Mouse (Mus musculus): ENCODE measurements at regions not wholly inside any gene's neighbourhood (a gene's known extent, or its start where the extent isn't known, plus 50 kb on each side); places are given as distances from the start of the nearest gene placed in this dataset.

DNA sequence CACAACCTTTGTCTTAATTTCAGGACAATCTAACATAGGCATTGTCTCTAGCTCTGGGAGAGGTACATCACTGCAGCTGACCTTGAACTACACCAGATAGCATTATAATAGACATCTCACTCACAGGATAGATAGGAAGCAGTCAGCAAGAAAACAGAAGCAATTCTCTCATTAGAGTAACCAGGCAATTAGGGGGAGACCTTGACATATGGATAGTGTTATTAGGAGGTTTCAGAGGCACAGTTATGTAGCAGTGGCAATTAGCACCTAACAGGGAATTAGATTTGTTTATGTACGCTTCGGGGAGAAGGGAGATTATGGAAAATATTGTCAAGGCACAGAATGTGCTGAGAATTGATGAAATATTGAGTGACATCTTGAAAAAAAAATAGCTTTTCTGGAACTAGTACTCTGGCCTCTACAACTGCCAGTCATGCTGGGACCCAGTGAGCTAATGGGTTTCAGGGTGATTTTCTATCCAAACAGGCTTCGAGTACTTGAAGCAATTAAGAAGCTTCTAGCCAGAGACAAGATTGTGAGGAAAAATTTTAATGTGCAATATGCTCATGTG lies 216.8 kb upstream of the Aco1 start:
- in situ Hi-C loops (cut with MboI; ENCODE audit: low pct_unique_long_range_greater_than_20kb), result no loop called here
- ChIA-PET CTCF (no interaction called here), POLR2A (no interaction called here)
- ATAC-seq (no peak), DNase-seq (ENCODE audit: low read depth, low spot score) (no peak)
- TF ChIP-seq CTCF (IDR thresholded peaks at IDR 0.05), result no peak
- H3K27me3 ChIP-seq, result no peaks in the 10 kb centered on the region

DNA sequence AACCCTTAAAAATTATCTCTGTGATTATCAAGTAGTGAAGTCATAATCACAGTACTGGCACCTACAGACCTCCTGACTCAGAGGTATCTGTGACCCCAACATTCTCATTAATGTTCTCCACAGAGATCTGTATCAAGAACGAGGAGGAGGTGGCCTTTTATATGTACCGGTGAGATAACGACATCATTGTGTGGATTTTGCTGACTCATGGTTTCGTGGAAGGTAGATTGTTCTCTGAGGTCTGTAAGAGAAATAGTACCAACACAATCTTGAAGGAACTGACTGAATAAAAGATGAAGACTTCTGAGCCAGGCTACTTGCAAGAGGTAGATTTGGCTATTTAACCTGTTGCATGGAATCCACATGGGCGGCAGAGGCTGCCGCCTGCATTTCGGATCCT lies 216.3 kb upstream of the Aco1 start:
- TF ChIP-seq CTCF (IDR thresholded peaks at IDR 0.05), result no peak
- in situ Hi-C loops (cut with MboI; ENCODE audit: low pct_unique_long_range_greater_than_20kb), result no loop called here
- no peaks in the 10 kb centered on the region for H3K27me3 ChIP-seq
- ATAC-seq (no peak), DNase-seq (ENCODE audit: low read depth, low spot score) (no peak)
- ChIA-PET CTCF (no interaction called here), POLR2A (no interaction called here)

DNA sequence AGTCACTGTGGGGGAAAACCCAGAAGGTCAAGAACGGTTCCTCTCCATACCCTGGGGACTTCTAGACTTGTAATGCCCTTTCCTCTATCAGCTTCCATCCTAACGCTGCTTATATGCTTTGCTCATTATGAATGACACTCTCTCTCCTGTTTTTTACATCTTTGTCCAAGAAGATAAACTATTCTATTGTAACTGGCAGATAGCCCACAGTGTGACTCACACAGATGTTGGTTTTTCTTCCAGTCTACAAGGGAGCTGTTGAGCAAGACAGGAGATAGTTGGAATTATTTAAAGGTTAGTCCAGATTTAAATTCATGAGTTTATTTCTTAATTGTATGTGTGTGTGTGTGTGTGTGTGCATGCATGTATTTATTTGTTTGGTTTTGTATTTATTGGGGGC lies 214.4 kb upstream of the Aco1 start:
- no peak for TF ChIP-seq CTCF (IDR thresholded peaks at IDR 0.05)
- in situ Hi-C loops (cut with MboI; ENCODE audit: low pct_unique_long_range_greater_than_20kb), result no loop called here

DNA sequence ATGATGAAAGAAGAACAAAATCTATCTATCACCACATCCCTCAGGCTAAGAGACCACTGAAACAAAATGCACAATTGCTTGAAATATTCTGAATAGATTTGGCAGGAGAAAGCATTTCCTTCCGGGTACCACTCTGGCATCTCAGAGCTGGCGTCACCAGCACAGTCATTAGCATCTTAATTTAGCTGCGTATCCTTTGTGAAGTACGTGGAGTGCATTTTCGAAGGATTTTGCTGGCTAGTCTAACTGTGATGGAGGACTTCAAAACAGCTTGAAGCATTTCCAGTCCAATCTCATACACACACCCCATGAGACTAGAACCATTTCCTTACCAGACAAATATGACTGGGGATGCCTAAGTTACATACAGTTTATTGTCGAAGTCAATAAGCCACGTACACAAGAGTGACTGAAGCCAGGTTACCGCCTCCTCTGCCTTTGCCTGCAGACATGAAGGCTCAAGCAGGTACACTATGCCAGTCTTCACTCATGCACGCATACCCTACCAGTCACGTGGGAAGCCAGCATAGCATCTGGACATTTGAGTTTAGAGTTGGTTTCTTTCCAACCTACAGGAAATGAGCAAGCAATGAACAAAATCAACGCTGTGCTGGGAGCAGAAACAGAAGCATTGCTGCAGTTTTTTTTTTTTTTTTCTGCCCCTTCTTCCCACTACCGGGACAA lies 208.7 kb upstream of the Aco1 start:
- no peaks in the 10 kb centered on the region for H3K27me3 ChIP-seq
- TF ChIP-seq CTCF (IDR thresholded peaks at IDR 0.05), result no peak
- DNase-seq (ENCODE audit: low read depth, low spot score) (no peak), ATAC-seq (no peak)
- in situ Hi-C loops (cut with MboI; ENCODE audit: low pct_unique_long_range_greater_than_20kb), result no loop called here
- POLR2A ChIA-PET, result no interaction called here
- CTCF ChIA-PET, result no interaction called here

More for the DNA sequence above, 214.4 kb upstream of the Aco1 start:
- DNase-seq (ENCODE audit: low read depth, low spot score) (no peak), ATAC-seq (no peak)
- CTCF ChIA-PET, result no interaction called here
- POLR2A ChIA-PET, result no interaction called here
- H3K27me3 ChIP-seq, result no peaks in the 10 kb centered on the region

DNA sequence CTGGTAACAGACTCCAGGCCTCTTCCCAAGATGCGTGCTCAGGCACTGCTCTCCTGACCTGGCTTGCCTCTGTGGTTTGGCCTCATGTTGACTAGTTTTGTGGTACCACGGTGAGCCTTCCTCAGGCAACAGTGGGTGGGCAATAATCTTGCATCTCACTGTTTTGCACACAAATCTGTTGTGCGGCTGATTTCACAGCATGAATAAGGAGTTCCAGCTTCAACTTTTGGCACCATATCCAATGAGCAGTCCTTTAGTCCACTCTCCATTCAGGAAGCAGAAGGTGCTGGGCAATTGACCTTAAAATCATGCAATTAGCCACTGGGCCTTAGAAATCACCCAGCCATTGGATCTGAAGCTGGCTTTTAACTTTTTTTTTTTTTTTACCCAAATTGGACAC lies 184.2 kb upstream of the Aco1 start:
- DNase-seq (ENCODE audit: low read depth, low spot score), result no peak
- in situ Hi-C loops (cut with MboI; ENCODE audit: low pct_unique_long_range_greater_than_20kb), result no loop called here
- no peaks in the 10 kb centered on the region for H3K27me3 ChIP-seq
- ATAC-seq, result no peak
- ChIA-PET CTCF (no interaction called here), POLR2A (no interaction called here)
- TF ChIP-seq CTCF (IDR thresholded peaks at IDR 0.05), result no peak

DNA sequence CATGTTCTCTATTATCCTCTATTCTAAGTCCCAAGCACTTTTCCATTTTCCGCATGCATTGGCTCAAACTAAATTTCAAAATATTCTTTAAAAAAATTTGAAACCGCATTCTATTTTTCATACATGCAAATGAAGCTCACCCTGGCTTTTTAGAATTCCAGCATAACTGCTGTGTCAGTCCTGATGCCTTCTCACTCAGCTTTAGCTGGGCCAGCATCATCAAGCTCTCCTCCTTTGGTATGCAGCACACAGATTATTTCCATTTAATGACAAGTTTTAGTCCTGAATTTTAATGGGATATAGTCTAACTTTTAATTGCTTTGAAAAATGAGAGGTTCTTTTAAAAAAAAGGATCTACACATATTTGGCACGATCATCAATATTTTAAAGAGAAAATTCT lies 174.9 kb upstream of the Aco1 start:
- CTCF ChIA-PET, result no interaction called here
- POLR2A ChIA-PET, result no interaction called here
- no peak for ATAC-seq
- in situ Hi-C loops (cut with MboI; ENCODE audit: low pct_unique_long_range_greater_than_20kb), result no loop called here
- no peaks in the 10 kb centered on the region for H3K27me3 ChIP-seq
- no peak for DNase-seq (ENCODE audit: low read depth, low spot score)
- no peak for TF ChIP-seq CTCF (IDR thresholded peaks at IDR 0.05)

DNA sequence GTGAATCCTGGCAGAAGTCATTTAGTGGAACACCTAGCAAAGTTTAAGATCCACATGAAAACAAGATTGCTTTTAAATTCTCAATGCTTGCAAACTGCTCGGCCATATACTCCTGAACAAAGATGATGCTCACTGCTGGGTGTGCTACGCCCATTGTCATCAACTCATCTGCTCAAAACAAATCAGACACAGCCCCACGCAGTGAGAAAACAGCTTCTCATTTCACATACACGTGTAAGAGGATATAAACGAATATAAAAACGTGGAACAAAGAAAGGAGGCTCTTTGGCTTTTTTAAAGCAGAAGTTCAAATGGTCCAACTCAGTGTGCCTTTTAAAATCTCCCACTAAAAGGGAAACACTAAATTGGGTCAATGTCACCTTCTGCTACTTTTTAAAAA lies 151.5 kb upstream of the Aco1 start:
- POLR2A ChIA-PET, result no interaction called here
- DNase-seq (ENCODE audit: low read depth, low spot score) (no peak), ATAC-seq (no peak)
- H3K27me3 ChIP-seq, result no peaks in the 10 kb centered on the region
- in situ Hi-C loops (cut with MboI; ENCODE audit: low pct_unique_long_range_greater_than_20kb), result loop anchor here (25.0 kb wide), 1 partner anchor 1729 kb away; no protein-coding TSS in a partner anchor
- TF ChIP-seq CTCF (IDR thresholded peaks at IDR 0.05), result no peak
- CTCF ChIA-PET, result no interaction called here

DNA sequence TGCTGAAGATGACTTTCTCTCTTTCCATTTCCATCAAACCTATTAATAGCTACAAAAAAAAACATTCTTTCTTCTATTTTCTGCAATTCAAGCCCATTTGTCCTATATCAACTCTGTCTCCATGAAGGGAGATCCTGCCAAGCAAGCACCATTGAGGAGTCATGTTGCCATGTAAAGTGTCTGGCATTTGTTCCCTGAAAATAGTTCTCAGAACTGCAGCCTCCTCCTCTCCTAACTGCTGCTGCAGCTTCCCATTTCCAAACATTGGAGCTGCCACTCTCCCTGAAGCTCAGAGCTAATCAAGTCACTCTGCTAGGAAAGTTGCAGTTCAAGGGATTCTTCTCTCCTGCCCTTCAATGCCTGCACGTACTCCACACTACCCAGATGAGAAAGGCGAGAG lies 151.0 kb upstream of the Aco1 start:
- CTCF ChIA-PET, result no interaction called here
- no peaks in the 10 kb centered on the region for H3K27me3 ChIP-seq

DNA sequence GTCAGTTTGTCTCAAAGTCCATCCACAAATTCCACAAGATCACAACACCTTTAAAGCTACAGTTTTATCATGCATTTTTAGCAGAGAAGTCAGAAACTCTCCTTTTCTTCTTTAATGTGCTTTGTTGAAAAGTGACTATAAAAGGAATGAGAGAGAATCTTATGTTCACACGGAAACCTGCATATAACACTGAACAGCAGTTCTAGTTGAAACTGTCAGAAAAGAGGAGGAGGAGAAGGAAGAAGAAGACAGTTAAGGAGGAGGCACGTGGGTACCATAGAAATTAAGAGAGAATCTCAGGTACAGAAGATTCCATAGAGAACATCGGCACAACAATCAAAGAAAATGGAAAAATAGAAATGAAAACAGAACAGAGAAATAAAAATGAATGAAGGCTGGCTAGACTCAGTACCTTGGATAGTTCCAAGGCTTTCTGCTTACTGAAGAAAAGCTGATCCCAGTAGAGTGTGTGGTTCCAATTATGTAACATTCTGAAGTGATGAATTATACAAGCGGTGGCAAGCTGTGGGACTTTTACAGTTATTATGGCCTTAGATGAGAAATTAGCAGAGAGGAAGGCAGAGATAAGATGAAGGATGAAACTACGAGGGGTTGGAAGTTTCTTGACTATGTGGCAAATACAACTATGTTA lies 144.0 kb upstream of the Aco1 start:
- DNase-seq (ENCODE audit: low read depth, low spot score), result no peak

More for the DNA sequence above, 151.0 kb upstream of the Aco1 start:
- no peak for TF ChIP-seq CTCF (IDR thresholded peaks at IDR 0.05)
- DNase-seq (ENCODE audit: low read depth, low spot score), result no peak
- no peak for ATAC-seq
- POLR2A ChIA-PET, result no interaction called here
- in situ Hi-C loops (cut with MboI; ENCODE audit: low pct_unique_long_range_greater_than_20kb), result loop anchor here (25.0 kb wide), 1 partner anchor 1730 kb away; no protein-coding TSS in a partner anchor

DNA sequence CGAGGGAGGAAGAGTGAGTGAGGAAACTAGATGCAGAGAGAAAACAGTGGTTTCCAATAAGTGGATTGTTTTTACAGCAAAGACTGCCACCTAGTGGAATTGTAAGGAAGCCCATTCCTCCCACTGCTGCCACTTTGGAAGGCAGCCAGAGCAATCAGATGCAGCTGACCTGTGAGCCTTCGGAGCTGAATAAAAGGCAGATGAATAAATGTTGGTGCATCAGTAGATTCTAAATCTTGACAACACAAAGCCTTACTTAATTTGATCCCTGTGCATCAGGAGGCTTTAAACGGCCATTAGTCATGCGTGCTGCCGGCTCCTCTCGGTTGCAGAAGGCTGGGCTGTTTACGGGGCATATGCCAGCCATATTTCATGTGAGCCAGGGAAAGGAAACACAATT lies 128.2 kb upstream of the Aco1 start:
- DNase-seq (ENCODE audit: low read depth, low spot score) (peak; percentile 10), ATAC-seq (peak; percentile 76)
- TF ChIP-seq CTCF (IDR thresholded peaks at IDR 0.05), result peak; percentile 81
- H3K27me3 ChIP-seq, result no peaks in the 10 kb centered on the region
- ChIA-PET POLR2A (no interaction called here), CTCF (no interaction called here)
- in situ Hi-C loops (cut with MboI; ENCODE audit: low pct_unique_long_range_greater_than_20kb), result no loop called here

More for the DNA sequence above, 144.0 kb upstream of the Aco1 start:
- in situ Hi-C loops (cut with MboI; ENCODE audit: low pct_unique_long_range_greater_than_20kb), result loop anchor here (25.0 kb wide), 1 partner anchor 1737 kb away; no protein-coding TSS in a partner anchor
- TF ChIP-seq CTCF (IDR thresholded peaks at IDR 0.05), result no peak
- no peak for ATAC-seq
- no peaks in the 10 kb centered on the region for H3K27me3 ChIP-seq
- ChIA-PET CTCF (no interaction called here), POLR2A (no interaction called here)

DNA sequence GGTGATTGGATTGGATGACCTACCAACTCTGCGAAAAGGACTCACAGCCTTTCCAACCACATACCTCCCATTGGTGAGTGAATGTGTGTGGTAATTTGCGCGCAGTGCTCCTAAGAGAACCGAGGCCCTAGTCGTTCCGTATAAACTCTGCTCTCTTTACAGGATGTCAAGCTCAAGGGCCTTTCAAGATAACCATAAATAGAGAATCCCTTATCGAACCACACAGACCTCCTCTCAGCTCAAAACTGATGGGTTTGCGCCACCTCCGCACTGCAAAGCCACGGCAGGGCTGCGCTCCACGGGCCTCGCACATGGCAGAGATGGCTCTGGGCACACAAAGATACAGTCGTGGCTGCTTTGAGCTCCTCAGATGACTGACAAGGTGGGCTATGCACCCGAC lies 126.0 kb upstream of the Aco1 start:
- ChIA-PET CTCF (interaction anchor here (1.1 to 1.3 kb wide), 2 partner anchors 16 to 19 kb away, joined by 3 read pairs; no protein-coding TSS in a partner anchor), POLR2A (no interaction called here)
- no peak for TF ChIP-seq CTCF (IDR thresholded peaks at IDR 0.05)
- DNase-seq (ENCODE audit: low read depth, low spot score), result no peak
- ATAC-seq, result no peak
- no peaks in the 10 kb centered on the region for H3K27me3 ChIP-seq
- in situ Hi-C loops (cut with MboI; ENCODE audit: low pct_unique_long_range_greater_than_20kb), result no loop called here

Data from Patski (cell line).